Mouse (Mus musculus) thymus, adult 2 months (tissue): ENCODE data around the gene Lpo. TPM values are rescaled to one million over a fixed set of nuclear protein-coding genes. Genes with fewer than 3 reads are reported as not detected.

Experiments used
- DNase-seq: peaks from one replicate; pipeline ENCODE4 v3.0.0; 2021
- H3K27ac ChIP-seq: fragments of 200-500 bp; 2 replicates; pipeline ENCODE4 v1.5.1; 2012; ENCODE audit warnings: low read length, control low read depth; ENCODE audit not compliant: control insufficient read depth, insufficient read depth
- H3K27me3 ChIP-seq: fragments of 200-500 bp; 2 replicates; pipeline ENCODE4 v1.6.1; 2012; ENCODE audit warnings: mild to moderate bottlenecking, low read length, moderate library complexity, mixed read lengths; ENCODE audit not compliant: control insufficient read depth, insufficient read depth
- H3K36me3 ChIP-seq: fragments of 200-500 bp; 2 replicates; pipeline ENCODE4 v1.6.1; 2012; ENCODE audit warnings: mild to moderate bottlenecking, low read length, moderate library complexity; ENCODE audit not compliant: control insufficient read depth, insufficient read depth
- H3K4me1 ChIP-seq: fragments of 200-500 bp; replicated peaks from 2 replicates; pipeline ENCODE4 v1.6.1; 2012; ENCODE audit warnings: low read length; ENCODE audit not compliant: control insufficient read depth, insufficient read depth
- H3K4me3 ChIP-seq: fragments of 200-500 bp; 2 replicates; pipeline ENCODE4 v1.5.1; 2012; ENCODE audit warnings: mild to moderate bottlenecking, low read length, control low read depth, moderate library complexity; ENCODE audit not compliant: control insufficient read depth, insufficient read depth
- CTCF ChIP-seq: fragments of 200-500 bp; IDR thresholded peaks from 2 replicates; pipeline ENCODE4 v1.5.1; 2012; ENCODE audit warnings: mild to moderate bottlenecking, control low read depth, low read length, moderate library complexity, borderline replicate concordance; ENCODE audit not compliant: control insufficient read depth, poor library complexity, insufficient read depth; ENCODE audit errors: extremely low read depth
- POLR2A ChIP-seq: fragments of 200-500 bp; IDR thresholded peaks from 2 replicates; pipeline ENCODE4 v1.6.1; 2012; ENCODE audit warnings: mild to moderate bottlenecking, low read length, control low read depth, moderate library complexity; ENCODE audit not compliant: control insufficient read depth, poor library complexity, insufficient read depth; ENCODE audit errors: extremely low read depth
- WGBS: fragments of 180-500 bp; shearing (Covaris S2); methylation state at CpG from one replicate; pipeline ENCODE4 v1.1.7; 2018; 5-methylcytosine and 5-hydroxymethylcytosine counted together
- polyA plus RNA-seq: library from polyadenylated mRNA; depleted of rRNA; stranded (reverse); fragments of >200 nt; gene quantifications from 2 replicates; pipeline ENCODE4 v1.2.3, GENCODE M21; 2012; rRNA removed

Gene Lpo
- polyA plus RNA-seq, 1 experiment = 10.1 TPM

GRCm38 (mm10) chr11:87760301-87761081 is 67.6 kb downstream of the Lpo start, which contains the start of gene Tspoap1:
TSS of gene Tspoap1 (plus strand) at chr11:87760541.
- Histone ChIP-seq H3K4me1 (peaks cover 38% of the 10 kb centered on the region), H3K27me3 (peaks cover 15% of the 10 kb centered on the region), H3K27ac (peak within 1 kb of the TSS; percentile 52; the same call in 1 of the 2 replicates), H3K4me3 (0 out of 2 replicates have a peak within 1 kb of the TSS, but pooled peaks have one; percentile 7), H3K36me3 (peaks cover 26% of the 10 kb centered on the region)
- 8% methylated on average over 23 of the region's 23 CpGs for WGBS
- TF ChIP-seq POLR2A (no peak; the same call in 1 of the 2 replicates), CTCF (no peak)
- DNase-seq = peak; percentile 35

DNA sequence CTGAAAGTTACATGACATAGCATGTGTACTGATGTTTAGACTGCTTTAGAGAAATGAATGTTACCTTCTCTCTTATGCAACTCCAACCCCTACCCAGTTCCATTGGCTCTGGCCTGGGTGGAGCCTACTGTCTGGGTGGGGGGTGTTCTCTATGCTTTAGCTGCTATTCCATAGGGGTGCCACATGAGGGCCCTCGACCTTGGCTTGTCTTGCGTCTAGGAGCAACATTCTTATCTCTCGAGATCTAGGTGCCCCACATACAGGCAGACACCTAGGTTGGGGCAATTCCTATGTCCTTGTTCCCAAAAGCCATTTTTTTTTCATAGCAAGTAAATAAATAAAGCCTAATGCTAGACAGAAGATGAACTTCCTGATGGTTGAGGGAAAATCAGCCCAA is 68.5 kb downstream of the Lpo start:
- peaks cover 37% of the 10 kb centered on the region for H3K4me1 ChIP-seq
- no peak overlapping the region for H3K4me3 ChIP-seq
- peak overlapping the region; percentile 52; the same call in 1 of the 2 replicates for H3K27ac ChIP-seq
- peaks cover 26% of the 10 kb centered on the region for H3K36me3 ChIP-seq
- TF ChIP-seq CTCF (peak; percentile 47; the same call in 1 of the 2 replicates), POLR2A (no peak)
- DNase-seq = peak; percentile 87
- WGBS = under 1% methylated on average over 3 of the region's 3 CpGs
- peaks cover 14% of the 10 kb centered on the region for H3K27me3 ChIP-seq

- Histone ChIP-seq H3K36me3 (peaks cover 26% of the 10 kb centered on the region), H3K4me1 (peaks cover 36% of the 10 kb centered on the region), H3K4me3 (no peak overlapping the region), H3K27me3 (peaks cover 9% of the 10 kb centered on the region), H3K27ac (peak overlapping the region; percentile 40; the same call in 1 of the 2 replicates)
- 15% methylated on average over 4 of the region's 4 CpGs for WGBS
- TF ChIP-seq POLR2A = no peak
- TF ChIP-seq CTCF = no peak
- DNase-seq = peak; percentile 21
Measured at GRCm38 (mm10) chr11:87758957-87759608, 69.0 kb downstream of the Lpo start.

DNA sequence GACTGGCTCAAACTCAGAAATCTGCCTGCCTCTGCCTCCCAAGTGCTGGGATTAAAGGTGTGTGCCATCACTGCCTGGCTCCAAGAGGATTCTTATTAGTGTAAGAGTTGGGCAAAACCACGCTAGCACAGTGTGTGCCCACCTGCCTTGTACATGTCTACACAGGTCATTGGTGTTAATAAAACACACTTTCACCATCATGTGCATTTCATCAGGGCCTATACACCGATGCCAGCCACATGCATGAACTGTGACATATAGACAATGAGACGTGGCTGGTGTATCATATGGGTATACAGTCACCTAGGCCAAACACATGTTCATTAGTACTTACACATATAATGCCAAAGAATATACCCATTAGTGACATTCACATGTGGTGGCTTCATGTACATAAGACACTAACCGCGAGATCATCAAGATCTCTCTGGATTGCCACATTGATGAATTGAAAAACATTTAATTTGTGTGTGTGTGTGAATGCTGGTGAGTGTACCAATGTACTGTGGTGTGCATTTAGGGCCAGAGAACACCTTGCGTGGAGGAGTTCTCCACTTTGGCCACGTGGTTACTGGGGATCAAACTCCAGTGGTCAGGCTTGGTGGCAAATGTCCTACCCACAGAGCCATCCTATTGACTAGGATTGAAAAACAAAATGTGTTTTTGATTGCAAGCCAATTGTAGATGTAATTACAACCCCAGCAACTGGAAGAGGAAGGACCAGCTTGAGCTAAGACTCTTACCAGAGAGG is 69.8 kb downstream of the Lpo start:
- H3K27ac ChIP-seq = peak overlapping the region; percentile 76
- peaks cover 1% of the 10 kb centered on the region for H3K27me3 ChIP-seq
- peaks cover 36% of the 10 kb centered on the region for H3K4me1 ChIP-seq
- TF ChIP-seq POLR2A = no peak
- TF ChIP-seq CTCF = no peak
- H3K36me3 ChIP-seq = peaks cover 26% of the 10 kb centered on the region
- peak; percentile 43 for DNase-seq
- WGBS = 29% methylated on average over 7 of the region's 7 CpGs
- H3K4me3 ChIP-seq = peak overlapping the region; percentile 49

DNA sequence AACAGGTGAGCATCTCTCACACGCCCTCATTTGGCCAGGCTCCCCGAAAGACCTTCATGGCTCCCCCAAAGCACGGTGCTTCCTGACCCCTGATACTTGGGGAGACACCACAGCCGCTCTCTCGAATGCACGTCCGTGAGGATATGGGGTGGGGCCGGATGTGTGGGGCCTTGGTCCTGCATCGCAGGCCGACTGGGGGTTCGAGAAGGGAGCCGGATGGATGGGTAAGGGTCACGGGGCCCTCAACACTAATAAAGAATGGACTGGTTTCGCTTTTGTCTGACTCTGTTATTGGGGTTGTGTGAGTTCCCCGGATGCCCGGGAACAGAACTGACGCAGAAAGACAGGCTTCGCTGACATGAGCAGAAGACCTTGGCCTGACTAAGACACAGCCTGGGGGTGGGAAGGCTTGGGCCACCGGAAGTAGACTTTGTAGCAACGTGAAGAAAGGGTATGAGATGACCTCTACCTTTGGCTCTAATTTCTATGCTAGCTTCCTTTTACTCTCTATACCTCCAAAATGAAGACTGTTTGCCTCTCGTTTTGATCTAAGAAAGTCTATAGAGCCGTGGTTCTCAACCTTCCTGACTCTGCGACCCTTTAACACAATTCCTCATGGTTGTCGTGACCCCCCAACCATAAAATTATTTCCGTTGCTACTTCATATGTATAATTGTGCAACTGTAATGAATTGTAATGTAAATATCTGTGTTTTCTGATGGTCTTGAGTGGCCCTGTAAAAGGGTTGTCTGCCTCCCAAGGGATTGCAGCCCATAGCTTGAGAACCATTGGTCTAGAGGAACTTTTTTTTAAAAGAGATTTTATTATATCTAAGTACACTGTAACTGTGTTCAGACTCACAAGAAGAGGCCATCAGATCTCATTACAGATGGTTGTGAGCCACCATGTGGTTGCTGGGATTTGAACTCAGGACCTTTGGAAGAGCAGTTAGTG is 70.8 kb downstream of the Lpo start:
- Histone ChIP-seq H3K4me3 (peak overlapping the region; percentile 99), H3K36me3 (peaks cover 26% of the 10 kb centered on the region), H3K27ac (peak overlapping the region; percentile 99), H3K4me1 (peaks cover 41% of the 10 kb centered on the region), H3K27me3 (no peaks in the 10 kb centered on the region; the same call in 1 of the 2 replicates)
- peak; percentile 65 for DNase-seq
- no peak for TF ChIP-seq POLR2A
- no peak for TF ChIP-seq CTCF
- WGBS = 4% methylated on average over 25 of the region's 25 CpGs

Other genes with a start within 250 kb of the Lpo start
- gene Mtmr4, start 236.1 kb downstream of the Lpo start, polyA plus RNA-seq = 47.0 and 51.1 TPM in 2 replicates
- gene Hsf5, start 211.1 kb downstream of the Lpo start, polyA plus RNA-seq = 0.04 and 0.05 TPM in 2 replicates
- gene Rnf43, start 165.6 kb downstream of the Lpo start, polyA plus RNA-seq = 6.6 and 9.0 TPM in 2 replicates
- gene Supt4a, start 90.7 kb downstream of the Lpo start, polyA plus RNA-seq = 172 and 215 TPM in 2 replicates
- gene Tspoap1, start 67.7 kb downstream of the Lpo start, polyA plus RNA-seq = 25.3 and 27.9 TPM in 2 replicates
- 4.6 and 8.5 TPM in 2 replicates for gene Mpo, start 34.7 kb downstream of the Lpo start, polyA plus RNA-seq
- gene Mks1, start 24.9 kb upstream of the Lpo start, polyA plus RNA-seq = 11.8 and 12.4 TPM in 2 replicates
- 2.1 and 3.2 TPM in 2 replicates for gene Epx, start 47.2 kb upstream of the Lpo start, polyA plus RNA-seq
- gene Olfr462, start 64.0 kb upstream of the Lpo start, polyA plus RNA-seq = not detected in 2 replicates
- gene Olfr463, start 69.1 kb upstream of the Lpo start, polyA plus RNA-seq = not detected in 2 replicates
- gene Olfr464, start 92.7 kb upstream of the Lpo start, polyA plus RNA-seq = 0.27 and 0.28 TPM in 2 replicates
- gene Dynll2, start 159.2 kb upstream of the Lpo start, polyA plus RNA-seq = 60.7 and 69.7 TPM in 2 replicates
- 247 and 358 TPM in 2 replicates for gene Srsf1, start 219.1 kb upstream of the Lpo start, polyA plus RNA-seq
- gene Vezf1, start 240.0 kb upstream of the Lpo start, polyA plus RNA-seq = 35.4 and 35.9 TPM in 2 replicates